Mouse (Mus musculus) liver, embryonic 14.5 days (tissue): ENCODE results near the gene Mrpl36. TPM values are rescaled to one million over a fixed set of nuclear protein-coding genes. Genes with fewer than 3 reads are reported as not detected.

Experiments
- ATAC-seq: fragments of 200-750 bp; cut with Nextera tagmentation; 2 replicates; pipeline ENCODE4 v1.8.0; 2017; ENCODE audit warnings: moderate number of reproducible peaks, mild to moderate bottlenecking, moderate library complexity; ENCODE audit not compliant: insufficient read depth
- DNase-seq, 3 experiments: peaks; one replicate each; pipeline ENCODE4 v3.0.0-alpha.2; 2012 to 2013; ENCODE audit warnings: low read depth in 3 of 3, low spot score in 3 of 3
- H3K27ac ChIP-seq: fragments of 300-500 bp; sonication (generic); 2 replicates; pipeline ENCODE4 v1.5.1; 2014; ENCODE audit warnings: moderate library complexity, mild to moderate bottlenecking, control low read depth, inconsistent platforms
- H3K27me3 ChIP-seq: fragments of 300-500 bp; sonication (generic); 2 replicates; pipeline ENCODE4 v1.6.1; 2014; ENCODE audit warnings: mild to moderate bottlenecking, low read length, moderate library complexity; ENCODE audit not compliant: control insufficient read depth, insufficient read depth
- H3K36me3 ChIP-seq: fragments of 300-500 bp; sonication (generic); replicated peaks from 2 replicates; pipeline ENCODE4 v1.6.1; 2014; ENCODE audit warnings: low read depth; ENCODE audit not compliant: control insufficient read depth, insufficient read depth
- H3K4me1 ChIP-seq, 2 experiments: fragments of 200-500 bp in 1 of 2; fragments of 300-500 bp in 1 of 2; sonication (generic) in 1 of 2; replicated peaks; 2 replicates each; pipeline ENCODE4 v1.6.1; 2012 to 2014; ENCODE audit warnings: antibody characterized with exemption in 1 of 2, inconsistent platforms in 1 of 2, low read length in 1 of 2; ENCODE audit not compliant: control insufficient read depth in 2 of 2, insufficient read depth in 2 of 2
- H3K4me2 ChIP-seq: fragments of 300-500 bp; sonication (generic); 2 replicates; pipeline ENCODE4 v1.6.1; 2014; ENCODE audit warnings: low read depth, mild to moderate bottlenecking, control low read depth, moderate library complexity
- H3K4me3 ChIP-seq, 2 experiments: fragments of 200-500 bp in 1 of 2; fragments of 300-500 bp in 1 of 2; sonication (generic) in 1 of 2; 2 replicates each; pipeline ENCODE4 v1.5.1; 2012 to 2014; ENCODE audit warnings: low read depth in 2 of 2, low read length in 2 of 2, mild to moderate bottlenecking in 2 of 2, control low read depth in 1 of 2, inconsistent platforms in 1 of 2, moderate library complexity in 1 of 2; ENCODE audit not compliant: insufficient read depth in 1 of 2
- H3K9ac ChIP-seq: fragments of 300-500 bp; sonication (generic); replicated peaks from 2 replicates; pipeline ENCODE4 v1.6.1; 2014; ENCODE audit warnings: mild to moderate bottlenecking, control low read depth, moderate library complexity
- H3K9me3 ChIP-seq: fragments of 300-500 bp; sonication (generic); 2 replicates; pipeline ENCODE4 v1.6.1; 2016; ENCODE audit warnings: low read length, mixed read lengths; ENCODE audit not compliant: control insufficient read depth
- CTCF ChIP-seq: IDR thresholded peaks from 2 replicates; pipeline ENCODE4 v1.5.1; 2016; ENCODE audit warnings: antibody characterized with exemption, low read depth, control low read depth
- EP300 ChIP-seq: IDR thresholded peaks from 2 replicates; pipeline ENCODE4 v1.6.1; 2016; ENCODE audit warnings: antibody characterized with exemption, low read depth
- WGBS: fragments of 180-500 bp; shearing (Covaris S2); extraction: QIAGEN DNeasy Blood & Tissue Kit; methylation state at CpG from one replicate; pipeline ENCODE4 v1.1.7; 2014; ENCODE audit not compliant: insufficient replicate concordance; 5-methylcytosine and 5-hydroxymethylcytosine counted together
- polyA plus RNA-seq, 2 experiments: library from polyadenylated mRNA; depleted of rRNA in 1 of 2; stranded (reverse) in 1 of 2; unstranded in 1 of 2; fragments of >200 nt; fragmentation: Nextera tagmentation in 1 of 2; extraction: Ambion mirVana in 1 of 2; gene quantifications; 2 replicates each; pipeline versions ENCODE4 v1.2.1 to v1.2.3; 2012 to 2014

Gene Mrpl36
- 49.6 and 52.4 TPM in 2 replicates for polyA plus RNA-seq (2012; rRNA removed)
- polyA plus RNA-seq (2014; fragmentation: Nextera tagmentation; extraction: Ambion mirVana), result 86.7 and 93.8 TPM in 2 replicates

GRCm38 (mm10) chr13:73327827-73328698 lies at the start of gene Mrpl36, which contains the start of gene Ndufs6:
Gene Mrpl36 (plus strand): TSS chr13:73328513.
Gene Ndufs6 (minus strand): TSS chr13:73328542.
- DNase-seq, result peak; percentile 85 to 88 (median 85)
- ATAC-seq, result peak; percentile 82
- Histone ChIP-seq H3K4me2 (peak within 1 kb of the TSS; percentile 71), H3K4me3 (peak within 1 kb of the TSS; percentile 89 to 90), H3K4me1 (peaks cover 20 to 24% of the 10 kb centered on the region in 2 experiments), H3K27ac (peak within 1 kb of the TSS; percentile 44), H3K36me3 (peaks cover 13% of the 10 kb centered on the region), H3K9ac (peak within 1 kb of the TSS; percentile 88), H3K27me3 (no peaks in the 10 kb centered on the region), H3K9me3 (no peaks in the 10 kb centered on the region)
- WGBS, result under 1% methylated on average over 45 of the region's 45 CpGs
- TF ChIP-seq EP300 (no peak), CTCF (no peak)

- Histone ChIP-seq H3K4me3 (no peak overlapping the region), H3K4me2 (no peak overlapping the region), H3K36me3 (no peaks in the 10 kb centered on the region), H3K9ac (no peak overlapping the region), H3K27me3 (peaks cover 1% of the 10 kb centered on the region), H3K27ac (no peak overlapping the region), H3K4me1 (no peaks in the 10 kb centered on the region), H3K9me3 (no peaks in the 10 kb centered on the region)
- TF ChIP-seq CTCF, result no peak
- TF ChIP-seq EP300, result no peak
- WGBS, result 42% methylated on average over 1 of the region's 1 CpGs
- DNase-seq (no peak), ATAC-seq (no peak)
Measured at GRCm38 (mm10) chr13:73279196-73279595, 49.1 kb upstream of the Mrpl36 start.

GRCm38 (mm10) chr13:73282407-73282806 lies 45.9 kb upstream of the Mrpl36 start:
- no peak for TF ChIP-seq CTCF
- no peak for TF ChIP-seq EP300
- ATAC-seq (no peak), DNase-seq (no peak)
- Histone ChIP-seq H3K4me3 (no peak overlapping the region), H3K27me3 (no peaks in the 10 kb centered on the region), H3K4me1 (no peaks in the 10 kb centered on the region), H3K4me2 (no peak overlapping the region), H3K9me3 (no peaks in the 10 kb centered on the region), H3K27ac (no peak overlapping the region), H3K36me3 (no peaks in the 10 kb centered on the region), H3K9ac (no peak overlapping the region)
- 43% methylated on average over 2 of the region's 2 CpGs for WGBS

- ATAC-seq, result no peak
- no peaks in the 10 kb centered on the region for H3K9me3 ChIP-seq
- DNase-seq, result no peak
- WGBS, result 70% methylated on average over 1 of the region's 1 CpGs
- H3K4me2 ChIP-seq, result no peak overlapping the region
- no peaks in the 10 kb centered on the region for H3K36me3 ChIP-seq
- H3K27ac ChIP-seq, result no peak overlapping the region
- no peak overlapping the region for H3K9ac ChIP-seq
- no peaks in the 10 kb centered on the region for H3K4me1 ChIP-seq
- TF ChIP-seq CTCF (no peak), EP300 (no peak)
- no peak overlapping the region for H3K4me3 ChIP-seq
- no peaks in the 10 kb centered on the region for H3K27me3 ChIP-seq
Measured at GRCm38 (mm10) chr13:73283534-73283933, 44.8 kb upstream of the Mrpl36 start.

GRCm38 (mm10) chr13:73290206-73290605 lies 38.1 kb upstream of the Mrpl36 start:
- Histone ChIP-seq H3K4me2 (no peak overlapping the region), H3K27me3 (no peaks in the 10 kb centered on the region), H3K36me3 (no peaks in the 10 kb centered on the region), H3K4me3 (no peak overlapping the region), H3K9ac (no peak overlapping the region), H3K9me3 (no peaks in the 10 kb centered on the region), H3K4me1 (no peaks in the 10 kb centered on the region), H3K27ac (no peak overlapping the region)
- TF ChIP-seq CTCF (no peak), EP300 (no peak)
- 61% methylated on average over 6 of the region's 6 CpGs for WGBS
- no peak for ATAC-seq
- DNase-seq, result no peak
